Mouse (Mus musculus) liver, embryonic 14.5 days (tissue): ENCODE data around the gene Ppm1g.

Source experiments
- CTCF ChIP-seq: IDR thresholded peaks from 2 replicates; pipeline ENCODE4 v1.5.1; 2016; ENCODE audit warnings: antibody characterized with exemption, low read depth, control low read depth
- EP300 ChIP-seq: IDR thresholded peaks from 2 replicates; pipeline ENCODE4 v1.6.1; 2016; ENCODE audit warnings: antibody characterized with exemption, low read depth

DNA sequence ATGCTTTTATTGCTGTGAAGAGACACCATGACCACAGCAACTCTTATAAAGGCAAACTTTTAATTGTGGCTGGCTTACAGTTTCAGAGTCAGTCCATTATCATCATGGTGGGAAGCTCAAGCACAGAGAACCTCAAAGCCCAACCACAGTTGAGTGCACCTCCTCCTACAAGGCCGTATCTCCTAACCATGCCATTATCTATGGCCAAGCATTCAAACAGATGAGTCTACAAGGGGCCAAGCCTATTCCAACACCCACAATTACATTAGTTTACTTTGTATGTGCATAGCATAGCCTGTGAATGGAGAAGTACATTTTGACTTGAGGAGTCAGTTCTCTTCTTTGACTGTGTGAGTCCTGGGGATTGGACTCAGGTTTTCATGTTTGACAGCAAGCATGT lies 55.6 kb downstream of the Ppm1g start:
- TF ChIP-seq CTCF (no peak), EP300 (0 out of 2 replicates have a peak, but pooled peaks have one; percentile 44)
